Mouse (Mus musculus) bone marrow, adult 2 months (tissue): ENCODE results near the gene Edem1.

Source experiments
- CTCF ChIP-seq: fragments of 200-500 bp; IDR thresholded peaks from 2 replicates; pipeline ENCODE4 v1.5.1; 2011; ENCODE audit warnings: low read length, control low read depth; ENCODE audit not compliant: control insufficient read depth, insufficient read depth
- POLR2A ChIP-seq: fragments of 200-500 bp; IDR thresholded peaks from 2 replicates; pipeline ENCODE4 v1.6.1; 2011; ENCODE audit warnings: low read depth, mild to moderate bottlenecking, control low read depth, low read length, borderline replicate concordance; ENCODE audit not compliant: control insufficient read depth

GRCm38 (mm10) chr6:108817510-108817909 lies 10.9 kb upstream of the Edem1 start:
- TF ChIP-seq CTCF (no peak), POLR2A (no peak)
